Comparison of ENCODE assay signal across 8 mouse cellular contexts in genomic region chr16:31754172-31755025, GRCm38 (mm10).
A peak's percentile ranks its signal among the peaks of the same experiment; 100 is the strongest.
DNase-seq lines count a peak whose midpoint lies in the region; ATAC-seq and TF ChIP-seq lines count a peak whose summit lies in the region.
"Had no signal": no experiment of that assay in that cellular context is flagged by ENCODE, and none has a peak within 500 bp of the region (broad histone marks: within the 10 kb centered on the region; RNA-seq: fewer than 3 reads in every experiment).

No protein-coding gene starts in this region.

- H3K27me3 ChIP-seq in hindbrain, embryonic 15.5 days: no peaks in the 10 kb centered on the region
- no peaks in the 10 kb centered on the region for H3K27me3 ChIP-seq in midbrain, postnatal 0 days (ENCODE audit: insufficient read depth, low read length)

- no peaks in the 10 kb centered on the region for H3K36me3 ChIP-seq in hindbrain, embryonic 15.5 days
- no peaks in the 10 kb centered on the region for H3K36me3 ChIP-seq in midbrain, postnatal 0 days (ENCODE audit: insufficient read depth, low read length)

- no peak for ATAC-seq in hindbrain, embryonic 15.5 days (ENCODE audit: low FRiP score, low read depth)
- peak; percentile 38 for ATAC-seq in midbrain, postnatal 0 days (ENCODE audit: low FRiP score)

- peak overlapping the region; percentile 75 for H3K27ac ChIP-seq in hindbrain, embryonic 15.5 days (replicated peaks)
- H3K27ac ChIP-seq in midbrain, postnatal 0 days (ENCODE audit: low read depth, low read length): peak overlapping the region; percentile 83

- H3K4me2 ChIP-seq in hindbrain, embryonic 15.5 days: peak overlapping the region; percentile 43
- peak overlapping the region; percentile 41 for H3K4me2 ChIP-seq in midbrain, postnatal 0 days (ENCODE audit: low read depth, low read length, poor library complexity, severe bottlenecking)

- peak; percentile 9 for DNase-seq in ZHBTc4 (ENCODE audit: low read depth, low spot score)
- DNase-seq in cerebellum, adult 9-10 months: peak; percentile 81
- DNase-seq in midbrain, postnatal 0 days (ENCODE audit: low spot score): peak; percentile 71
- DNase-seq in adrenal gland, postnatal 25 days: no peak
- no peak for DNase-seq in thymus, postnatal 36 days
- no peak for DNase-seq in kidney, postnatal 14 days

- 57% methylated on average over 19 of the region's 19 CpGs for WGBS in hindbrain, embryonic 15.5 days
- WGBS in midbrain, postnatal 0 days: 35% methylated on average over 19 of the region's 19 CpGs

- H3K4me1 ChIP-seq in hindbrain, embryonic 15.5 days (replicated peaks): 0 out of 2 replicates have a peak, but pooled peaks cover under 1% of the 10 kb centered on the region
- H3K4me1 ChIP-seq in midbrain, postnatal 0 days (ENCODE audit: insufficient read depth, low read length): no peaks in the 10 kb centered on the region

- no peaks in the 10 kb centered on the region for H3K9me3 ChIP-seq in hindbrain, embryonic 15.5 days
- H3K9me3 ChIP-seq in midbrain, postnatal 0 days (ENCODE audit: low read length): no peaks in the 10 kb centered on the region

- no peak for TF ChIP-seq CTCF in midbrain, postnatal 0 days (IDR thresholded peaks at IDR 0.05)

- H3K9ac ChIP-seq in hindbrain, embryonic 15.5 days: no peak overlapping the region
- peak overlapping the region; percentile 33 for H3K9ac ChIP-seq in midbrain, postnatal 0 days (replicated peaks; ENCODE audit: low read length, poor library complexity, severe bottlenecking)

- peak overlapping the region; percentile 22 for H3K4me3 ChIP-seq in hindbrain, embryonic 15.5 days
- peak overlapping the region; percentile 32 for H3K4me3 ChIP-seq in midbrain, postnatal 0 days (ENCODE audit: low read depth, low read length)
- H3K4me3 ChIP-seq: myocyte had no signal

Comparison
In these comparisons a context has a peak if more than half of its experiments do, and no peak if none do; other contexts are left out.
1. DNase-seq: peak in ZHBTc4 (single experiment), cerebellum, adult 9-10 months (single experiment) and midbrain, postnatal 0 days (single experiment); none in adrenal gland, postnatal 25 days (single experiment), thymus, postnatal 36 days (0 of 2) and kidney, postnatal 14 days (single experiment).